Mouse (Mus musculus) ES-E14 (cell line): Measurements from ENCODE around the gene Wdr35.

Source experiments
- CHD2 ChIP-seq: IDR thresholded peaks from 2 replicates; pipeline ENCODE4 v1.6.1; 2014; ENCODE audit warnings: mild to moderate bottlenecking, low read depth, low read length, inconsistent platforms
- ZC3H11A ChIP-seq: IDR thresholded peaks from 2 replicates; pipeline ENCODE4 v1.6.1; 2012; ENCODE audit warnings: low read depth, mild to moderate bottlenecking, inconsistent platforms, low read length, borderline replicate concordance
- ZNF384 ChIP-seq: IDR thresholded peaks from 2 replicates; pipeline ENCODE4 v1.6.1; 2012; ENCODE audit warnings: low read depth, low read length, inconsistent platforms

- TF ChIP-seq ZNF384: no peak
- no peak for TF ChIP-seq CHD2
- TF ChIP-seq ZC3H11A: no peak
Observed at GRCm38 (mm10) chr12:9048090-9048489, 74.4 kb downstream of the Wdr35 start.
